Mouse (Mus musculus): ENCODE data around the gene Slc41a1. TPM values are rescaled to one million over a fixed set of nuclear protein-coding genes. Genes with fewer than 3 reads are reported as not detected.

The Slc41a1 gene
- 55.3 and 55.5 TPM in 2 replicates for polyA plus RNA-seq (2012; rRNA removed)

GRCm38 (mm10) chr1:131827207-131827786 lies at the start of gene Slc41a1:
Gene Slc41a1 (plus strand): TSS chr1:131827493.
- H3K27me3 ChIP-seq (ENCODE audit: control insufficient read depth, insufficient read depth, low read length) = no peaks in the 10 kb centered on the region
- H3K4me3 ChIP-seq (replicated peaks; ENCODE audit: insufficient read depth, low read depth, low read length) = peak within 1 kb of the TSS; percentile 79
- 2% methylated on average over 25 of the region's 25 CpGs for WGBS
- H3K4me1 ChIP-seq (ENCODE audit: control insufficient read depth, insufficient read depth, low read length) = peaks cover 33% of the 10 kb centered on the region
- peak within 1 kb of the TSS; percentile 94 for H3K27ac ChIP-seq (ENCODE audit: insufficient read depth, low read length)
- TF ChIP-seq POLR2A (IDR thresholded peaks at IDR 0.05; ENCODE audit: borderline replicate concordance, insufficient read depth, low read length) (no peak), CTCF (IDR thresholded peaks at IDR 0.05; ENCODE audit: borderline replicate concordance, insufficient read depth, low read depth, low read length) (no peak)
- no peak for DNase-seq

GRCm38 (mm10) chr1:131794591-131794990 lies 32.7 kb upstream of the Slc41a1 start:
- H3K27ac ChIP-seq (ENCODE audit: insufficient read depth, low read length) = no peak overlapping the region
- H3K27me3 ChIP-seq (ENCODE audit: control insufficient read depth, insufficient read depth, low read length) = no peaks in the 10 kb centered on the region; the same call in 1 of the 2 replicates
- no peaks in the 10 kb centered on the region for H3K4me1 ChIP-seq (ENCODE audit: control insufficient read depth, insufficient read depth, low read length)
- no peak for TF ChIP-seq POLR2A (IDR thresholded peaks at IDR 0.05; ENCODE audit: borderline replicate concordance, insufficient read depth, low read length)
- no peak for TF ChIP-seq CTCF (IDR thresholded peaks at IDR 0.05; ENCODE audit: borderline replicate concordance, insufficient read depth, low read depth, low read length)
- WGBS = 31% methylated on average over 3 of the region's 3 CpGs
- DNase-seq = no peak
- H3K4me3 ChIP-seq (replicated peaks; ENCODE audit: insufficient read depth, low read depth, low read length) = no peak overlapping the region

GRCm38 (mm10) chr1:131795171-131795570 lies 32.1 kb upstream of the Slc41a1 start:
- Histone ChIP-seq H3K4me3 (replicated peaks; ENCODE audit: insufficient read depth, low read depth, low read length) (no peak overlapping the region), H3K4me1 (ENCODE audit: control insufficient read depth, insufficient read depth, low read length) (no peaks in the 10 kb centered on the region), H3K27ac (ENCODE audit: insufficient read depth, low read length) (no peak overlapping the region), H3K27me3 (ENCODE audit: control insufficient read depth, insufficient read depth, low read length) (no peaks in the 10 kb centered on the region; the same call in 1 of the 2 replicates)
- DNase-seq = no peak
- TF ChIP-seq CTCF (IDR thresholded peaks at IDR 0.05; ENCODE audit: borderline replicate concordance, insufficient read depth, low read depth, low read length) = no peak
- no peak for TF ChIP-seq POLR2A (IDR thresholded peaks at IDR 0.05; ENCODE audit: borderline replicate concordance, insufficient read depth, low read length)
- WGBS = 91% methylated on average over 3 of the region's 3 CpGs

GRCm38 (mm10) chr1:131797202-131797909 lies 29.9 kb upstream of the Slc41a1 start, which contains the start of gene Pm20d1:
Gene Pm20d1 (plus strand): TSS chr1:131797381.
- H3K27ac ChIP-seq (ENCODE audit: insufficient read depth, low read length) = no peak within 1 kb of the TSS

GRCm38 (mm10) chr1:131800001-131800400 lies 27.3 kb upstream of the Slc41a1 start:
- Histone ChIP-seq H3K4me3 (replicated peaks; ENCODE audit: insufficient read depth, low read depth, low read length) (no peak overlapping the region), H3K27ac (ENCODE audit: insufficient read depth, low read length) (no peak overlapping the region), H3K4me1 (ENCODE audit: control insufficient read depth, insufficient read depth, low read length) (no peaks in the 10 kb centered on the region), H3K27me3 (ENCODE audit: control insufficient read depth, insufficient read depth, low read length) (no peaks in the 10 kb centered on the region; the same call in 1 of the 2 replicates)
- TF ChIP-seq CTCF (IDR thresholded peaks at IDR 0.05; ENCODE audit: borderline replicate concordance, insufficient read depth, low read depth, low read length) = no peak
- no peak for TF ChIP-seq POLR2A (IDR thresholded peaks at IDR 0.05; ENCODE audit: borderline replicate concordance, insufficient read depth, low read length)
- 65% methylated on average over 1 of the region's 1 CpGs for WGBS
- DNase-seq = no peak

More at GRCm38 (mm10) chr1:131797202-131797909, 29.9 kb upstream of the Slc41a1 start, which contains the start of gene Pm20d1:
- H3K27me3 ChIP-seq (ENCODE audit: control insufficient read depth, insufficient read depth, low read length) = no peaks in the 10 kb centered on the region; the same call in 1 of the 2 replicates
- WGBS = 19% methylated on average over 25 of the region's 26 CpGs
- peak; percentile 12 for DNase-seq
- no peak within 1 kb of the TSS for H3K4me3 ChIP-seq (replicated peaks; ENCODE audit: insufficient read depth, low read depth, low read length)
- H3K4me1 ChIP-seq (ENCODE audit: control insufficient read depth, insufficient read depth, low read length) = no peaks in the 10 kb centered on the region
- TF ChIP-seq POLR2A (IDR thresholded peaks at IDR 0.05; ENCODE audit: borderline replicate concordance, insufficient read depth, low read length) (no peak), CTCF (IDR thresholded peaks at IDR 0.05; ENCODE audit: borderline replicate concordance, insufficient read depth, low read depth, low read length) (no peak)

GRCm38 (mm10) chr1:131801071-131801470 lies 26.2 kb upstream of the Slc41a1 start:
- TF ChIP-seq CTCF (IDR thresholded peaks at IDR 0.05; ENCODE audit: borderline replicate concordance, insufficient read depth, low read depth, low read length) (no peak), POLR2A (IDR thresholded peaks at IDR 0.05; ENCODE audit: borderline replicate concordance, insufficient read depth, low read length) (no peak)
- Histone ChIP-seq H3K27ac (ENCODE audit: insufficient read depth, low read length) (no peak overlapping the region), H3K4me1 (ENCODE audit: control insufficient read depth, insufficient read depth, low read length) (no peaks in the 10 kb centered on the region), H3K4me3 (replicated peaks; ENCODE audit: insufficient read depth, low read depth, low read length) (no peak overlapping the region), H3K27me3 (ENCODE audit: control insufficient read depth, insufficient read depth, low read length) (no peaks in the 10 kb centered on the region; the same call in 1 of the 2 replicates)
- 94% methylated on average over 8 of the region's 8 CpGs for WGBS
- DNase-seq = no peak

GRCm38 (mm10) chr1:131802652-131803051 lies 24.6 kb upstream of the Slc41a1 start:
- peak in 1 of 2 experiments; percentile 35 for DNase-seq
- TF ChIP-seq CTCF (IDR thresholded peaks at IDR 0.05; ENCODE audit: borderline replicate concordance, insufficient read depth, low read depth, low read length) = no peak
- Histone ChIP-seq H3K27ac (ENCODE audit: insufficient read depth, low read length) (no peak overlapping the region), H3K4me3 (replicated peaks; ENCODE audit: insufficient read depth, low read depth, low read length) (no peak overlapping the region), H3K27me3 (ENCODE audit: control insufficient read depth, insufficient read depth, low read length) (no peaks in the 10 kb centered on the region; the same call in 1 of the 2 replicates), H3K4me1 (ENCODE audit: control insufficient read depth, insufficient read depth, low read length) (no peaks in the 10 kb centered on the region)
- WGBS = 49% methylated on average over 5 of the region's 5 CpGs

- no peaks in the 10 kb centered on the region for H3K27me3 ChIP-seq (ENCODE audit: control insufficient read depth, insufficient read depth, low read length)
- H3K4me1 ChIP-seq (ENCODE audit: control insufficient read depth, insufficient read depth, low read length) = no peaks in the 10 kb centered on the region
- WGBS = 91% methylated on average over 3 of the region's 3 CpGs
- no peak overlapping the region for H3K27ac ChIP-seq (ENCODE audit: insufficient read depth, low read length)
- no peak overlapping the region for H3K4me3 ChIP-seq (replicated peaks; ENCODE audit: insufficient read depth, low read depth, low read length)
- TF ChIP-seq CTCF (IDR thresholded peaks at IDR 0.05; ENCODE audit: borderline replicate concordance, insufficient read depth, low read depth, low read length) = no peak
- no peak for TF ChIP-seq POLR2A (IDR thresholded peaks at IDR 0.05; ENCODE audit: borderline replicate concordance, insufficient read depth, low read length)
- DNase-seq = no peak
Measured at GRCm38 (mm10) chr1:131804166-131804565, 23.1 kb upstream of the Slc41a1 start.

Measured in cerebellum, adult 2 months (tissue).